Mouse (Mus musculus) CH12.LX (cell line): ENCODE measurements at regions not wholly inside any gene's neighbourhood (a gene's known extent, or its start where the extent isn't known, plus 50 kb on each side); places are given as distances from the start of the nearest gene placed in this dataset.

ENCODE experiments used
- DNase-seq: peaks from one replicate; pipeline ENCODE4 v3.0.0-alpha.2; 2013; ENCODE audit errors: extremely low read depth
- H3K27ac ChIP-seq: 2 replicates; pipeline ENCODE4 v1.5.1; 2012; ENCODE audit warnings: low read depth, mild to moderate bottlenecking, control low read depth, moderate library complexity; ENCODE audit not compliant: insufficient read depth
- H3K27me3 ChIP-seq: replicated peaks from 2 replicates; pipeline ENCODE3; 2012; ENCODE audit warnings: inconsistent platforms
- H3K36me3 ChIP-seq, 2 experiments: replicated peaks in 1 of 2; 2 replicates each; pipeline versions ENCODE3 to v1.6.1; 2012; ENCODE audit warnings: inconsistent platforms in 1 of 2, low read length in 1 of 2, mild to moderate bottlenecking in 1 of 2, mixed read lengths in 1 of 2, moderate library complexity in 1 of 2; ENCODE audit not compliant: control insufficient read depth in 1 of 2, insufficient read depth in 1 of 2
- H3K4me1 ChIP-seq, 2 experiments: 2 replicates each; pipeline ENCODE4 v1.6.1; 2012; ENCODE audit warnings: inconsistent platforms in 1 of 2, moderate library complexity in 1 of 2; ENCODE audit not compliant: insufficient read depth in 2 of 2, control insufficient read depth in 1 of 2
- H3K4me2 ChIP-seq: 2 replicates; pipeline ENCODE4 v1.6.1; 2012; ENCODE audit warnings: low read depth, mild to moderate bottlenecking, control low read depth; ENCODE audit not compliant: poor library complexity, insufficient read depth, severe bottlenecking
- H3K4me3 ChIP-seq, 3 experiments: fragments of 150-350 bp in 1 of 3; sonication (generic) in 1 of 3; replicated peaks in 1 of 3; 2 replicates each; pipeline versions ENCODE3 to v1.5.1; 2011 to 2012; ENCODE audit warnings: low read depth in 2 of 3, low read length in 2 of 3, mild to moderate bottlenecking in 2 of 3, moderate library complexity in 2 of 3, control low read depth in 1 of 3, improper control_type of control experiment in 1 of 3, inconsistent platforms in 1 of 3, mixed read lengths in 1 of 3; ENCODE audit not compliant: poor library complexity in 1 of 3
- H3K79me2 ChIP-seq: replicated peaks from 2 replicates; pipeline ENCODE4 v1.6.1; 2012; ENCODE audit warnings: mild to moderate bottlenecking, moderate library complexity; ENCODE audit not compliant: control insufficient read depth, poor library complexity, insufficient read depth, severe bottlenecking; ENCODE audit errors: extremely low read depth
- H3K9ac ChIP-seq: 2 replicates; pipeline ENCODE4 v1.6.1; 2012; ENCODE audit warnings: low read depth, mild to moderate bottlenecking, control low read depth, moderate library complexity; ENCODE audit not compliant: insufficient read depth
- H3K9me3 ChIP-seq: replicated peaks from 2 replicates; pipeline ENCODE3; 2012; ENCODE audit warnings: low read length, inconsistent platforms, mixed read lengths
- BHLHE40 ChIP-seq: IDR thresholded peaks from 2 replicates; pipeline ENCODE4 v1.6.1; 2011; ENCODE audit warnings: mild to moderate bottlenecking, low read depth, low read length, improper control_type of control experiment
- CHD1 ChIP-seq: IDR thresholded peaks from 2 replicates; pipeline ENCODE4 v1.6.1; 2012; ENCODE audit warnings: low read depth, low read length, improper control_type of control experiment, inconsistent platforms
- CTCF ChIP-seq, 2 experiments: IDR thresholded peaks in 1 of 2; conservative IDR thresholded peaks in 1 of 2; 2 replicates each; pipeline ENCODE4 v1.5.1; 2011 to 2012; ENCODE audit warnings: low read depth in 2 of 2, low read length in 2 of 2, improper control_type of control experiment in 1 of 2, inconsistent platforms in 1 of 2, mild to moderate bottlenecking in 1 of 2, moderate library complexity in 1 of 2
- E2F4 ChIP-seq: IDR thresholded peaks from 2 replicates; pipeline ENCODE4 v1.6.1; 2011; ENCODE audit warnings: low read depth, low read length, improper control_type of control experiment; ENCODE audit not compliant: insufficient replicate concordance
- ELF1 ChIP-seq: IDR thresholded peaks from 2 replicates; pipeline ENCODE4 v1.6.1; 2014; ENCODE audit warnings: low read depth, mild to moderate bottlenecking, inconsistent platforms, low read length, improper control_type of control experiment
- EP300 ChIP-seq: IDR thresholded peaks from 2 replicates; pipeline ENCODE4 v1.6.1; 2011; ENCODE audit warnings: low read length, improper control_type of control experiment
- ETS1 ChIP-seq: conservative IDR thresholded peaks from 2 replicates; pipeline ENCODE4 v1.6.1; 2012; ENCODE audit warnings: low read depth, mild to moderate bottlenecking, inconsistent platforms, low read length, improper control_type of control experiment, moderate library complexity
- GABPA ChIP-seq: IDR thresholded peaks from 2 replicates; pipeline ENCODE4 v1.6.1; 2012; ENCODE audit warnings: low read depth, low read length, improper control_type of control experiment, inconsistent platforms; ENCODE audit not compliant: insufficient replicate concordance
- HCFC1 ChIP-seq: IDR thresholded peaks from 2 replicates; pipeline ENCODE4 v1.6.1; 2012; ENCODE audit warnings: low read depth, mild to moderate bottlenecking, inconsistent platforms, low read length, improper control_type of control experiment
- IRF4 ChIP-seq: IDR thresholded peaks from 2 replicates; pipeline ENCODE4 v1.6.1; 2014; ENCODE audit warnings: low read depth, mild to moderate bottlenecking, inconsistent platforms, low read length, improper control_type of control experiment
- KAT2A ChIP-seq: IDR thresholded peaks from 2 replicates; pipeline ENCODE4 v1.6.1; 2012; ENCODE audit warnings: low read length, improper control_type of control experiment, inconsistent platforms; ENCODE audit not compliant: insufficient replicate concordance
- MAFK ChIP-seq: IDR thresholded peaks from 2 replicates; pipeline ENCODE4 v1.6.1; 2011; ENCODE audit warnings: low read length, improper control_type of control experiment; ENCODE audit not compliant: insufficient replicate concordance
- MAX ChIP-seq: IDR thresholded peaks from 2 replicates; pipeline ENCODE4 v1.6.1; 2011; ENCODE audit warnings: low read length, improper control_type of control experiment
- MAZ ChIP-seq: IDR thresholded peaks from 2 replicates; pipeline ENCODE4 v1.6.1; 2012; ENCODE audit warnings: low read depth, mild to moderate bottlenecking, inconsistent platforms, low read length, improper control_type of control experiment, moderate library complexity
- MEF2A ChIP-seq: IDR thresholded peaks from 2 replicates; pipeline ENCODE4 v1.6.1; 2014; ENCODE audit warnings: low read depth, mild to moderate bottlenecking, inconsistent platforms, low read length, improper control_type of control experiment, borderline replicate concordance
- MXI1 ChIP-seq: IDR thresholded peaks from 2 replicates; pipeline ENCODE4 v1.6.1; 2011; ENCODE audit warnings: mild to moderate bottlenecking, low read depth, low read length, improper control_type of control experiment
- SIN3A ChIP-seq: IDR thresholded peaks from 2 replicates; pipeline ENCODE4 v1.6.1; 2012; ENCODE audit warnings: low read length, improper control_type of control experiment, inconsistent platforms
- SMC3 ChIP-seq: IDR thresholded peaks from 2 replicates; pipeline ENCODE4 v1.6.1; 2011; ENCODE audit warnings: low read depth, low read length, improper control_type of control experiment
- TCF12 ChIP-seq: IDR thresholded peaks from 2 replicates; pipeline ENCODE4 v1.6.1; 2014; ENCODE audit warnings: low read depth, mild to moderate bottlenecking, inconsistent platforms, low read length, improper control_type of control experiment
- USF1 ChIP-seq: IDR thresholded peaks from 2 replicates; pipeline ENCODE4 v1.6.1; 2014; ENCODE audit warnings: low read depth, mild to moderate bottlenecking, inconsistent platforms, low read length, improper control_type of control experiment
- ZKSCAN1 ChIP-seq: IDR thresholded peaks from 2 replicates; pipeline ENCODE4 v1.6.1; 2012; ENCODE audit warnings: low read depth, inconsistent platforms, low read length, improper control_type of control experiment, borderline replicate concordance
- ZMIZ1 ChIP-seq: IDR thresholded peaks from 2 replicates; pipeline ENCODE4 v1.6.1; 2012; ENCODE audit warnings: low read depth, mild to moderate bottlenecking, inconsistent platforms, low read length, improper control_type of control experiment
- ZNF384 ChIP-seq: IDR thresholded peaks from 2 replicates; pipeline ENCODE4 v1.6.1; 2012; ENCODE audit warnings: low read depth, low read length, improper control_type of control experiment, inconsistent platforms
- dilution Hi-C: fragments of 300-500 bp; cut with MboI; formaldehyde crosslinking; loops from 2 replicates; pipeline ENCODE4 v1.14.3; 2020; ENCODE audit warnings: low sequenced_read_pairs; ENCODE audit not compliant: extremely low pct_unique_long_range_greater_than_20kb, extremely low pct_ligation_motif_present
- in situ Hi-C: fragments of 300-500 bp; cut with MboI; formaldehyde crosslinking; loops from 3 replicates; pipeline ENCODE4 v1.14.3; 2019; ENCODE audit warnings: low sequenced_read_pairs, low pct_ligation_motif_present, low pct_unique_long_range_greater_than_20kb, mixed read lengths

DNA sequence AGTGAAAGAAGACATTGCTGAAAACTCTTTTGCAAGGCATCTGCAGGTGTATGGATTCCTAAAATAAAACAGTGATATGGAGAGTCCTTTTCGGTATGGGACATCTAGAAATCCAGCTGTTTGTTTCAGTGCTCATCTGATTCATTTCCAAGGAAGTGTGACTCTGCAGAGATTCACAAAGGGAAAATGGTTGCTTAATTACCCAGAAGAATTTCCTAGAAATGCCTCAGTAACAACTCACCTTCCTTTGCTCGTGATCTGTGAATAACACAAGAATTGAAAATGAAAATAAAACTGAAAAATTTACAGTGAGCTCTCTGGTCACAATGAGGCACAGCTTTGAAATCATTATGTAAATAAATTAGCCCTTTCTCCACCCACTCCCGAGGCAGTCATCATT lies 201.3 kb downstream of the Il15 start:
- Histone ChIP-seq H3K79me2 (no peaks in the 10 kb centered on the region), H3K9me3 (no peaks in the 10 kb centered on the region), H3K36me3 (no peaks in the 10 kb centered on the region), H3K9ac (no peak overlapping the region), H3K27me3 (no peaks in the 10 kb centered on the region), H3K4me1 (peaks cover 0 to 10% of the 10 kb centered on the region in 2 experiments; a peak in 2 of 4 replicates), H3K4me3 (no peak overlapping the region), H3K4me2 (peak overlapping the region; percentile 51), H3K27ac (no peak overlapping the region)
- dilution Hi-C loops: no loop called here
- in situ Hi-C loops: no loop called here
- DNase-seq: no peak
- no peak for TF ChIP-seq ZMIZ1
- TF ChIP-seq MXI1: no peak
- TF ChIP-seq MEF2A: no peak
- TF ChIP-seq TCF12: no peak
- no peak for TF ChIP-seq HCFC1
- no peak for TF ChIP-seq ELF1
- no peak; the same call in 1 of the 2 replicates for TF ChIP-seq EP300
- TF ChIP-seq IRF4: no peak
- peak; percentile 28; the same call in 1 of the 2 replicates for TF ChIP-seq ETS1
- TF ChIP-seq BHLHE40: 0 out of 2 replicates have a peak, but pooled peaks have one; percentile 21
- no peak for TF ChIP-seq USF1
- TF ChIP-seq ZNF384: no peak
- no peak for TF ChIP-seq E2F4
- no peak for TF ChIP-seq MAZ
- TF ChIP-seq, all 38 proteins: peak for 2

- H3K79me2 ChIP-seq: no peaks in the 10 kb centered on the region
- no peak for TF ChIP-seq SMC3
- TF ChIP-seq KAT2A: no peak
- no peak for TF ChIP-seq MAFK
- no peak for TF ChIP-seq CHD1
- no peak for TF ChIP-seq GABPA
- TF ChIP-seq SIN3A: no peak
- no peak for TF ChIP-seq MAX
- no peak for TF ChIP-seq EP300
- no peak for TF ChIP-seq BHLHE40
- TF ChIP-seq CTCF (conservative IDR thresholded peaks at IDR 0.05 in 1 of 2, IDR thresholded peaks at IDR 0.05 in 1 of 2; ENCODE audit: low read depth in 2 of 2, low read length in 2 of 2): no peak
- TF ChIP-seq HCFC1: no peak
- TF ChIP-seq ZKSCAN1: no peak
- no peaks in the 10 kb centered on the region for H3K27me3 ChIP-seq
- H3K4me3 ChIP-seq: no peak overlapping the region
- no peak overlapping the region for H3K9ac ChIP-seq
- H3K4me2 ChIP-seq: no peak overlapping the region
- dilution Hi-C loops (no loop called here), in situ Hi-C loops (no loop called here)
- H3K27ac ChIP-seq: no peak overlapping the region
- DNase-seq: no peak
- no peaks in the 10 kb centered on the region for H3K36me3 ChIP-seq
- peaks cover 0 to 10% of the 10 kb centered on the region in 2 experiments; a peak in 2 of 4 replicates for H3K4me1 ChIP-seq
- H3K9me3 ChIP-seq: no peaks in the 10 kb centered on the region
Measured at GRCm38 (mm10) chr8:82200176-82200575, 202.8 kb downstream of the Il15 start.
